Mouse (Mus musculus) telencephalon, adult 2 months (tissue): ENCODE measurements at regions not wholly inside any gene's neighbourhood (a gene's known extent, or its start where the extent isn't known, plus 50 kb on each side); places are given as distances from the start of the nearest gene placed in this dataset.
A peak's percentile ranks its signal among the peaks of the same experiment; 100 is the strongest.

ENCODE experiments used
- DNase-seq: peaks from one replicate; pipeline ENCODE4 v3.0.0-alpha.2; 2011; ENCODE audit warnings: low read depth, low spot score

- no peak for DNase-seq
Observed at GRCm38 (mm10) chr2:61245526-61245925, 282.5 kb upstream of the Rbms1 start.

DNA sequence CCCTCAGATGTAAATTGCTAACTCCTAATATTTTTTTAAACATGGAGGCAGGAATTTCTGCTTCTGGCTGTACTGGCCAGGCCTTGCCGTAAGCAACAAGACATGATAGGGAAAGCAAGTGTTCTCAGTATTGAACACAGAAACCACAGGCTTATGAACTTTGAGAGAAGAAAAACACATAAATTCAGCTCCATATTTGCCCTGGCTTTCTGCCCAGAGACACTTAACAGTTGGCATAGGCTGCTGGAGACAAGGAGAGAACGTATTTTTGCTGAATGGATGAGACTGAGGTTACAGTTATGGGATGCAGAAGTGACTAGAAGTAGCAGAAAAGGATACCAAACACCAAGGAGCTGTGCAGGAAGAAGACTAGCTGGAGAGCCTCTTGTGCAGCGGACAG, 258.7 kb upstream of the Rbms1 start:
- DNase-seq = no peak

GRCm38 (mm10) chr2:61221157-61221556, 258.2 kb upstream of the Rbms1 start:
- DNase-seq = no peak

- no peak for DNase-seq
Observed at GRCm38 (mm10) chr2:61213951-61214350, 251.0 kb upstream of the Rbms1 start.

DNA sequence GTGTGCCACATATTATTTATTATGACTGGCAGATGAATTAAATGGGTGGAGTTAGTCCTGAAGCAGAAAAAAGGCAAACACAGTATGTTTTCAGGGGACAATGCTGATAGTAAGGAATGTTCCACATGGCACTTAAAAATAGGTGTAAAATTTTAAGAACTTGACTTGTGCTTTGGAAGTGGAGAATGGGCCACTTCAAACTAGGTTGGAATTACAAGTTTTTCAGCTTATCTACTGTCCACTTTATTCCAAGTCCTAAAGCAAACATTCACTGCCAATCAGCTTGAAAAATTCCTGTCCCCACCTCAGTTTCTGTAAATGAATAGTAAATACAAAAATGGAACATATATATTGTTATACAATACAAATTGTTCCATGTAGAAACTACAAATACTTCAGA, 238.4 kb upstream of the Rbms1 start:
- DNase-seq = no peak

DNA sequence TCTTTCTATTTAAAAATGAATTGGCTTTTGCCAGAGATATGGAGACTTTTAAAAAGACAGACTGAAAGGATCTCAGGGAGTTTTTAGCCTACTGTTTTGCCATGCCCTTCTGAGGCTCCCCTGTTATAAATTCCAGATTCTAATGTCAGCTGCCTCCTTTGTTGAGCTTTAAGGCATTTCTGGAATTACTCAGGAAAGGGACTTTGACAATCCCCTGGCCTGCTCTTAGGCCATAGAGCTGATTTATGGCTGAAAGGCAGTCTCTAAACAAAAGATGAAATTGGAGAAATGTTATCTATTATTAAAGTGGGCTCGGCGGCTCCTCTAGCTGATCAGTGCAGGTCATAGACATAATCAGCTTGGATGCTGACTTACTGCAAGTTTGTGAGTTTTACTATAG, 231.0 kb upstream of the Rbms1 start:
- no peak for DNase-seq

GRCm38 (mm10) chr2:61182424-61182979, 219.5 kb upstream of the Rbms1 start:
- no peak for DNase-seq

GRCm38 (mm10) chr2:61177801-61178200, 214.8 kb upstream of the Rbms1 start:
- no peak for DNase-seq

DNA sequence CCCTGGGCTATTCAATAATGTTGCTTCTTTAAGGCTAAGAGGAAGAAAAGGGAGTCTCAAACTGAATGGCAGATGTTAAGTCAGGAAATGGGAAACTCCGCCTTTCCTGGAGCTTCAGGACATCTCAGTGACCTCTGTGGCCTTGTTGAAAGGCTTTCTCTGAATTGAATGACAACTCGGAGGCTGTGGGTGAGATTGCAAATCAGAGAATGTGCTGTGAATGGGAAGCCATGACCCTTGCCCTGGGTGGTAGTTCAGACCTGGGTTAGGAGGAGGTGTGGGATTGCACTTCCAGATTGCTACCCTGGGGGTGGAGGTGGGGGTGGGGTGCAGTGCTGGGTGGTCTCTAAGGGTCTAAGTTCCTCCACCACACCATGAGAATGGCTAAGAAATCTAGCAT, 213.8 kb upstream of the Rbms1 start:
- DNase-seq = no peak

DNA sequence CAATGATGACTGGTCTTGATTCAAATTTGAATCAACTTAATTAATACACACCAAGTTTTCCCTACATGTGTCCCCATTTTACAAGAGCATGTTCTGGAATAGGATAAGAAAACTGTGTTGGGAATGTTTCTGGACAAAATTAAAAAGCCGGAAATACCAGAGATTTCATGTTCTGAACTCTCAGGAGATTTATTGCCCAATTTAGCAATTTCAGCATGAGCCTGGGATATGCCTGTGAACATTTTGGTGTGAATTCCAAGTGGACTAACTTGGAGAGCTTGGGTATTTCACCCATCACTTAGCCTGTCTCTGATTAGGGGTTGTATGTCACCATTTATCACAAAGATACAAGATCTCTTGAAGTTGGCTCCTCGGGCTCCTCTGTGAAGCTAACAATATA, 210.6 kb upstream of the Rbms1 start:
- DNase-seq = no peak

DNA sequence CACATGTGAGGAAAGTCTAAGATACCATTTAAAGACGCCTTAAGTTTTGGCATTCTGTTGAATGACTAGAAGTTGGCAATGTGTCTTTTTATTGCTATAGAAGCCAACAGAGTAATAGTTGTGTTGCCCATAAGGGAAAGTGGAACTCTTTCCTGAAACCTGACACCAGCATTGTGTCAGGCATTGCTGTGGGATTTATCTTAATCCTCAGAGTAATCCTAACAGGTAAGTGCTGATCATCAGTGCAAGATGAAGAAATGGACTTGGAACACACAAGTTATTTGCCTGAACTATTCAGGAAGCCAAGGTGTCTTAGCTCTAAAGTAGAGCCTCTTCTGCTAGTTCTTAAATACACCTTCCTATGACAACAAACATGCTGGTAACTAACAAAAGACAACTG, 198.3 kb upstream of the Rbms1 start:
- no peak for DNase-seq

DNA sequence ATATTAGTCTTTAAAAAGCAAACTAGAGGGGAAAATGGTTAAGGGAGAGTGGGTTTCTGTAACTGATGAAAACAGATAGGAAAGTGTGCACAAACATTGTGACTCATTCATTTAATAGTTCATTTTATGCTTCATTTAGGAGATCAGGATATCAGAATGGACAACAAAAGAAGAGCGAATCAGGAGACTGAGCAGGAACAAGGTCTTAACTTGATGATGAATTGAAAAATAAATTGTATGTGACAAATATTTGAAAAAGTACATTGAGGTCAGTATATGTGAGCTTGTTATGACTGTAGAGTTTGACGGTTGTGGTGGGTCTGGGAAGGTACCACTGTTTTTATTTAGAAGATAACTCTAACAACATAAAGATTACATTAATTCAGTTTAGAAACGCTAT, 196.8 kb upstream of the Rbms1 start:
- no peak for DNase-seq

GRCm38 (mm10) chr2:61138998-61139631, 176.1 kb upstream of the Rbms1 start:
- peak; percentile 9 for DNase-seq

- DNase-seq = no peak
Observed at GRCm38 (mm10) chr2:61138625-61138997, 175.6 kb upstream of the Rbms1 start.

GRCm38 (mm10) chr2:61137378-61137777, 174.4 kb upstream of the Rbms1 start:
- DNase-seq = no peak

DNA sequence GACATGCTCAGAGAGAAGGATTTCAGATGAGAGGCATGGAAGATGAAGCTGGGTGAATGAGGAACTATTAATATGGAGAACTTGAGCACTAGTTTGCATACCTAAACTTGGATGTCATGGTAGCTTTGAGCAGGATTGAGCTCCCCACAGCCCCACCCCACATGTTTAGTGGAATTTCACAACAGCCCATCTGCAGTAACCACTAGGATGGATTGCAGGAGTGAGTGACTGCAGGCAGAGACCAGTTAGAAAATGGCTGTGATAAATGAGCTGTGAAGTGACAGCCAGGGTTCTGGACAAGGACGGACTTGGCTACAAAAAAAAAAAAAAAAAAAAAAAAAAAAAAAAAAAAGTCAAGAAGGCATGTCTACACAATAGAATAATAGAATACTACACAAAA, 173.9 kb upstream of the Rbms1 start:
- no peak for DNase-seq

- DNase-seq = no peak
Observed at GRCm38 (mm10) chr2:61123046-61123806, 160.2 kb upstream of the Rbms1 start.

DNA sequence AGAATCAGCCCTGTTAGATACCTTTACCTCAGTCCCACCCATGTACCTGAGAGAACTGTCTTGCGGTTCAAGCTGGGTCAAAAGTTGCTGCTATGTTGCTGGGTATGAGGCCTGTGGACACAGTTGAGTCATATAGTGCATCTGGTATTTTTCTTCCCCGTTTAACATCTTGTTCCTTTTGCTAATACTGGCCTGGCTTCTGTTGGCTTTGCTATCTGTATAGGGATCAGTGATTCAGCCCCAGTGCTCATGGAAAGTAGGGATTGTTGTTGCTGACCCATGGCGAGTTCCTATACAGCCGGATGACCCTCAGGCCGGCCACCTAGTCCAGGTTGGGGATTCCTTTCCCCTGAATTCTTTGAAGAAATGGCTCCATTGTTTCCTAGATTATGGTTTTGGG, 158.3 kb upstream of the Rbms1 start:
- DNase-seq = no peak

GRCm38 (mm10) chr2:61114620-61115019, 151.6 kb upstream of the Rbms1 start:
- no peak for DNase-seq

GRCm38 (mm10) chr2:61113916-61114315, 150.9 kb upstream of the Rbms1 start:
- DNase-seq = no peak

DNA sequence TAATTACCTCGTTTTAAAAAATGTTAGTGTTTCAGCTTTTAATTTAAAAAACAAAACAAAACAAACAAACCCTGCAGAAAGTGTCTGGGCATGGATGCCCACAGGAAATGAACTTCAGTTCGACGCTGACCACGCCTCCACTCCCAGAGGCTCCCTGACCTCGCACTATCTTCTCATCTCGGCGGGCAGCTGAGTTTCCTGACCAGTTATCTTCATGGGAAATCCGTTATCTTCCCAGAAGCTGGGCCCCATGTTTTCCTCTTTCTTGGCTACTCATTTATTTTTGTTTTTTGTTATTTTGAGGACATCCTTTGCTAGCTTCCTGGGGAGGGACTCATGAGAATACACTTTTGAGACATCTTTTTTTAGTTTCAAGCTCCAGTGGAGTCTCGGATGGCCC, 147.6 kb upstream of the Rbms1 start:
- DNase-seq = no peak

DNA sequence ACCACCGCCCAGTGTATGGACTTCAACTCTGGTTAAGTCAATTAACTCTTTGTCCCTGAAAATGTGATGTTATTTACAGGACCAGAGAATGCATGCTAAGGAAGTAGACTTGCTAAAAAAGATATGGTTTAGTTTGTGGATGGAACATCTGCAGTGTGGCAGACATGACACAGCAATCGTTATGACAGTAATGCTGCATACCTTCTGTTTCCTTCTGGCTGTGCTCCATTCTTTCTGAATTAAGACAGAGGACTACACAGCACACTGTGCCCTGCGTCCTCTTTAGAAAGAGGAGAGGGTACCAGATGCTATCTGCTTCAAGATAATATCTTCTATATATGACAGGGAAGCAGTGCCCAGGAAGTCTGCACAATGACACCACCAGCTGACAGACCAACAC, 146.6 kb upstream of the Rbms1 start:
- DNase-seq = no peak

GRCm38 (mm10) chr2:61105169-61105568, 142.2 kb upstream of the Rbms1 start:
- DNase-seq = no peak
